Mouse (Mus musculus) kidney, adult 2 months (tissue): ENCODE measurements around the gene Plxna3. TPM values are rescaled to one million over a fixed set of nuclear protein-coding genes. Genes with fewer than 3 reads are reported as not detected.

Source experiments
- DNase-seq: peaks from one replicate; pipeline ENCODE4 v3.0.0; 2021
- H3K27ac ChIP-seq: fragments of 200-500 bp; 2 replicates; pipeline ENCODE4 v1.5.1; 2012; ENCODE audit warnings: low read depth, low read length, control low read depth, inconsistent platforms; ENCODE audit not compliant: insufficient read depth
- H3K27me3 ChIP-seq: fragments of 200-500 bp; replicated peaks from 2 replicates; pipeline ENCODE4 v1.6.1; 2012; ENCODE audit warnings: mild to moderate bottlenecking, moderate library complexity, low read length, inconsistent platforms; ENCODE audit not compliant: control insufficient read depth, insufficient read depth
- H3K36me3 ChIP-seq: fragments of 200-500 bp; 2 replicates; pipeline ENCODE4 v1.6.1; 2012; ENCODE audit warnings: mild to moderate bottlenecking, moderate library complexity, low read length, inconsistent platforms; ENCODE audit not compliant: control insufficient read depth, insufficient read depth
- H3K4me1 ChIP-seq: fragments of 200-500 bp; 2 replicates; pipeline ENCODE4 v1.6.1; 2011; ENCODE audit warnings: low read length; ENCODE audit not compliant: control insufficient read depth, insufficient read depth
- H3K4me3 ChIP-seq: fragments of 200-500 bp; 2 replicates; pipeline ENCODE4 v1.5.1; 2011; ENCODE audit warnings: mild to moderate bottlenecking, low read depth, low read length, control low read depth; ENCODE audit not compliant: insufficient read depth
- CTCF ChIP-seq: fragments of 200-500 bp; conservative IDR thresholded peaks from 2 replicates; pipeline ENCODE4 v1.5.1; 2011; ENCODE audit warnings: low read depth, mild to moderate bottlenecking, control low read depth, low read length, moderate library complexity, mixed read lengths; ENCODE audit not compliant: insufficient read depth, insufficient read length
- POLR2A ChIP-seq: fragments of 200-500 bp; IDR thresholded peaks from one replicate; pipeline ENCODE4 v1.6.1; 2011; ENCODE audit warnings: low read depth, low read length, control low read depth
- WGBS: fragments of 180-500 bp; shearing (Covaris S2); methylation state at CpG from one replicate; pipeline ENCODE4 v1.1.7; 2018; 5-methylcytosine and 5-hydroxymethylcytosine counted together
- polyA plus RNA-seq: library from polyadenylated mRNA; depleted of rRNA; stranded (reverse); fragments of >200 nt; gene quantifications from 2 replicates; pipeline ENCODE4 v1.2.3, GENCODE M21; 2012

The Plxna3 gene
- polyA plus RNA-seq, 1 experiment: 5.8 TPM

DNA sequence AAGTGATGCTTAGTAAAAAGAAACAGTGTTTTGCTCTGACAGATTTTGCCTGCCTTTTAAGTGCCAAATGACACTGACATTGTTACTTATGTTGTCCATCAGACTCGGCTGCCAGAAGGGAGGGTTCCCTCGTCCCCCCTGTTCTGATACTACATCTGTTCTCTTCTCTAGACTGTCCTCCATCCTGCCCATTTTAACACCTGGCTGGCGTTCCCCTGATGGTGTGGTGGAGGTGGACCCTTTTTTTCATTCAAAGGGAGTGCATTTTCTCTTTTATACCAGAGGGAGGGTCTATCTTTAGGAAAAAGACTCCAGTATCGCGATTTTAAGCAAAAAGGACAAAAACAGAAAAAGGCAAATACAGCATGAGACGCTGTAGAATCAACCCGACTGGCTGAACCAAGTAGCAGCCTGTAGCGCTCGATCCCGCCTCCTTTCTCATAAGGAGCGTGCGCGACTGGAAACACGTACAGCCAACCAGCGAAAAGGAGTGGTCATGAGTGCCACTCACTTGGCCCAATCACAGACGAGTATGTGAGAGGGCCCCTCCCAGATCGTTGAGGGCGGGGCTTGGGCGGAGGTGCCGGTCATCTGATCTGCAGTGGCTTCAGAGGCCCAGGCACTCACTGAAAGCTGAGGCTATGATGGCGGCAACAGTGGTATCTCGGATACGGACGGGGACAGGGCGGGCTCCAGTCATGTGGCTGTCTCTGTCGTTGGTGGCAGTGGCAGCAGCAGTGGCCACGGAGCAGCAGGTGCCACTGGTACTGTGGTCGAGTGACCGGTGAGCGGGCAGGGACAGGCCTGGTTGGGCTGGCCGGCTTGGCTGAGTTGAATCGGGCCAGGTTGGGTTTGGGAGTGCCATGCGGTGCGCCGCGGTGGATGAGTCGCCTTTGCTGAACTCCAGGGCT, 32.1 kb upstream of the Plxna3 start, which contains the start of gene Atp6ap1:
TSS of gene Atp6ap1 (plus strand) at position 560 of the 911 bp plus-strand sequence.
- peak; percentile 98 for DNase-seq
- peak within 1 kb of the TSS; percentile 58 for H3K27ac ChIP-seq
- TF ChIP-seq CTCF (no peak), POLR2A (peak; percentile 56)
- H3K36me3 ChIP-seq: no peaks in the 10 kb centered on the region
- whole genome bisulfite sequencing: under 1% methylated on average over 37 of the region's 37 CpGs
- peak within 1 kb of the TSS; percentile 98 for H3K4me3 ChIP-seq
- H3K27me3 ChIP-seq: no peaks in the 10 kb centered on the region
- no peaks in the 10 kb centered on the region for H3K4me1 ChIP-seq

DNA sequence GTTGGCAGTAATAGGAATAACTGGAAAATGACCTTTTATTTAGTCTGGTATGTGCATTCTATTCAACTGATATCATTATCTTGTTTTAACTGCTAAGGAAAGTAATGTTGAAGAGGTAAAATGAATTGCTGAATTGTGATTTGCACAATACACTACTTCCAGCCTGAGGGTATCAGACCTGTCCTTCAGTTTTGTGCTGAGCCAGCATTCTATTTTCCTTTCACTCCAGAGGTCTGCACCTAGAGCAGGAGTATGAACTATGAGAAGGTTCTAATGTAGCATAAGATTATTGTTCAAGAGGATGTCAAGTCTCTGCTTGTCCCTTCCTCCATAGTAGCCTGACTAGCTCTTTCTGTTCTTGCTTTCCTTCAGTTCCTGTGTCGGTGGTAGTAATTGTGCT, 30.5 kb upstream of the Plxna3 start:
- no peak for DNase-seq
- Histone ChIP-seq H3K4me1 (no peaks in the 10 kb centered on the region), H3K36me3 (peaks cover 1% of the 10 kb centered on the region; the same call in 1 of the 2 replicates), H3K27me3 (no peaks in the 10 kb centered on the region), H3K4me3 (no peak overlapping the region), H3K27ac (no peak overlapping the region)
- TF ChIP-seq CTCF (no peak), POLR2A (no peak)
- 93% methylated on average over 1 of the region's 1 CpGs for WGBS

DNA sequence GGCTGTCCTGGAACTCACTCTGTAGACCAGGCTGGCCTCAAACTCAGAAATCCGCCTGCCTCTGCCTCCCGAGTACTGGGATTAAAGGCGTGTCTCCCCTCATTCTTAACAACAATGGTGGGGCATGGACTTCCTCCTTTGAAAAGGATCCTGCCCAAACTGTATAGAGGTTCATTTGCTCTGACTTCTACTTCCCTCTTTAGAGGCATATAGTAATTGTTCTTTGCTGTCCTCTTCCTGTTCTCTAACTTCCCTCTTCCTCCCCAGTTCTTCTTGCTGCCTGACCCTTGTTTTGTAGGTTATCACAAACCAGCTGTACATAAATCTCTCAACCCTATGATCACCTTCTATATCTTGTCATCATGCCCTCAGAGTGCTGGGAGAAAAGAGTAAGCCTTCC, 29.1 kb upstream of the Plxna3 start:
- DNase-seq: no peak
- no peaks in the 10 kb centered on the region for H3K27me3 ChIP-seq
- no peak for TF ChIP-seq CTCF
- TF ChIP-seq POLR2A: no peak
- H3K36me3 ChIP-seq: peaks cover 1% of the 10 kb centered on the region; the same call in 1 of the 2 replicates
- no peak overlapping the region for H3K4me3 ChIP-seq
- 87% methylated on average over 3 of the region's 3 CpGs for WGBS
- H3K4me1 ChIP-seq: no peaks in the 10 kb centered on the region; the same call in 1 of the 2 replicates
- peak overlapping the region; percentile 23; the same call in 1 of the 2 replicates for H3K27ac ChIP-seq

DNA sequence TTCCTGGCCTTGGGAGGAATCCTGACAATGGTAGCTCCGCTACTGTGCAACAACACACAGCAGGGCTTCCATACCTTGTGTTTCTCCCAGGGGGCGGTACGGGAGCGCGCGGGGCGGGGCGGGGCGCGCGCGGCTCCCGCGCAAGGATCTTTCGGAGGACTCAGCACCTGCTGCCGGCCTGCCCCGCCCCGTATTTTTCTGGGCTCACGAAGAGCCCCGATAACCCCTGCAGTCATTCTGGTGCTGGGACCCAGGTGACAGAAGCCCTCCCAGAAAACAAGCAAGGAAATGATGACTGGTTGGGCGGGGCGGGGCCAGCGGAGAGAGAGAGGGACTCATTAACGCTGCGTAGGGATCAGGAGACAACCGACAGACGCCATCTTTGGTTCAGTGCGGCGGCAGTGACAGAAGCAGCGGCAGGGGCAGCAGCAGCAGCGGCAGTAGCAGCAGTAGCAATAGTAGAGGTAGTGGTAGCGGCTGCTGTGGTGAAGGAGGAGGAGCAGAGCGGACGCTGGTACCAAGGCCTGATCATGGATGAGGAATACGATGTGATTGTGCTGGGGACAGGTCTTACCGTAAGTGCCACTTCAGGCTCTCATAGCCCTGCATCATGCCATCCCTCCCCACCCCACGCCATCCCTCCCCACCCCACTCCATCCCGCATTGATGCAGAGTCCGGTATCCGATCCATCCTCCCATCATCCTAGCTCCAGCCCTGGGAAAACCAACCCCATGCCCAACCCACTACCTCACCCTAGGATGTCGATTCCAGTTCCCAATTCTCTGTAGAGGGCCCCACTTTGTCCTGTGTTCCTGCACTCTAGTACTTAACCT, 23.8 kb upstream of the Plxna3 start, which contains the start of gene Gdi1:
TSS of gene Gdi1 (plus strand) at position 132 of the 834 bp plus-strand sequence.
- peak; percentile 79 for DNase-seq
- Histone ChIP-seq H3K4me1 (peaks cover 4% of the 10 kb centered on the region; the same call in 1 of the 2 replicates), H3K27me3 (no peaks in the 10 kb centered on the region), H3K4me3 (peak within 1 kb of the TSS; percentile 98), H3K27ac (peak within 1 kb of the TSS; percentile 90), H3K36me3 (peaks cover 3% of the 10 kb centered on the region; the same call in 1 of the 2 replicates)
- 0% methylated on average over 35 of the region's 41 CpGs for WGBS
- TF ChIP-seq CTCF: peak; percentile 25; the same call in 1 of the 2 replicates
- TF ChIP-seq POLR2A: peak; percentile 74

DNA sequence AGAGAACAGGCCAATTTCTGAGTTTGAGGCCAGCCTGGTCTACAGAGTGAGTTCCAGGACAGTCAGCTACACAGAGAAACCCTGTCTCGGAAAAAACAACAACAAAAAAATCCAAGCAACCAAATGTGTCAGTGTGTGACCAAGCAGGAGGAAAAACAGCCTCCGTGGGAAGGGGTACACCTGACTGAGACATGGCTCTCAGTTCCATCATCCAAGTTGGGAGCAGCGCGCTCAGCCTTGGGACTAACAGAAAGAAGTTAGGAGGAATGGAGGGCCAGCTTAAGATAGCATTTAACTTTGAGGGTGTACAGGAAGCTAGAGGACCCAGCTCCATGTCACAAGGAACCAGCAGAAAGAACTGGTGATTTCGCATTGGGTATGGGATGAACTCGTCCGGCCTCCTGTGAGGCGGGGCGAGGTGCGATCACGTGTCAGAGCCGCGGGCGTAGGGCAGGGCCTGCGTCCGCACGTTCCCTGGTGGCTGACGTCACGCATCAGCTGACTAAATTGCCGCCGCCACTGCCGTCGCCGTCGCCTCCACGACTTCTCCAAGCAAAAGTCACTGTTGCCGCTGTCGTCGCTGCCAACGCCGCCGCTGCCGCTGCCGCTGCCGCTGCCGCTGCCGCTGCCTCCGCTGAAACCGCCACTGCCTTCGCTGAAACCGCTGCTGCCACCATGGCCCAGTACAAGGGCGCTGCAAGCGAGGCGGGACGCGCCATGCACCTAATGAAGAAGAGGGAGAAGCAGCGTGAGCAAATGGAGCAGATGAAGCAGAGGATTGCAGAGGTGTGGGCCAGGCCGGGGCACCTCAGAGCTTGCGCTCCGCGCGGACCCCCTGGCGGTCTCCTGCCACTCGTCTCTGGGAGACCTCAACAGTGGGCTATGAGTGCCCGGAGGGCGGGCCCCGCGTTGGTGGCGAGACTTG, 16.1 kb upstream of the Plxna3 start, which contains the start of gene Fam50a:
TSS of gene Fam50a (plus strand) at position 494 of the 925 bp plus-strand sequence.
- 1% methylated on average over 59 of the region's 59 CpGs for WGBS

DNA sequence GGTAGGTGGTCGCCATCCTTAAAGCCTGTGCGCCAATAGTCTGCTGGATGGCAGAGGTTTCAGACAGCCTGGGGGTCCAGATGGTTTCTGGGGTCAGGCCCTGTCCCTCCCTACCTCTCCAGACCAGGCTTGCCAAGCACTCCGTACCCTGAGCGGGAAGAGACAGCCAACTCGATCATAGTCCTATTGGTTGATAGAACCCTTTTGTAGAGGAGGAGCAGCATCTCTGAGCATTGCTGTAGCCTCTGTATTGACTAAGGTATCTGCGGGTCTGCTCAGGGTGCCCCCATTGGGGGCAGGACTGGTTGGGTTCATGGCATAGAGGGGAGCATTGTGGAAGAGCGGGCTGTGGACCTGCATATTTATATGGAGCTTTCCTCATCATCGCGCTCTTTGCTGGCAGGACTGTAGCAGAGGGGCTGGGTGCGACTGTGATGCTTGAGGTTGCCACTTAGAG, 377 bp downstream of the Plxna3 start:
- H3K36me3 ChIP-seq: no peaks in the 10 kb centered on the region
- no peaks in the 10 kb centered on the region for H3K27me3 ChIP-seq
- no peak for DNase-seq
- 20% methylated on average over 10 of the region's 10 CpGs for WGBS
- TF ChIP-seq POLR2A: no peak
- TF ChIP-seq CTCF: no peak
- H3K27ac ChIP-seq: no peak overlapping the region
- no peaks in the 10 kb centered on the region for H3K4me1 ChIP-seq
- peak overlapping the region; percentile 52 for H3K4me3 ChIP-seq

More for the DNA sequence above, 16.1 kb upstream of the Plxna3 start, which contains the start of gene Fam50a:
- H3K4me3 ChIP-seq: peak within 1 kb of the TSS; percentile 92
- peak; percentile 94 for DNase-seq
- no peaks in the 10 kb centered on the region for H3K36me3 ChIP-seq
- peak within 1 kb of the TSS; percentile 93 for H3K27ac ChIP-seq
- H3K4me1 ChIP-seq: peaks cover 13% of the 10 kb centered on the region; the same call in 1 of the 2 replicates
- peak; percentile 45 for TF ChIP-seq POLR2A
- TF ChIP-seq CTCF: no peak
- H3K27me3 ChIP-seq: no peaks in the 10 kb centered on the region
